Mouse (Mus musculus): ENCODE measurements around the gene Trim8.

Trim8 gene

GRCm38 (mm10) chr19:46524152-46524544 is 22.6 kb downstream of the Trim8 start:
- DNase-seq (ENCODE audit: low read depth), result no peak

DNA sequence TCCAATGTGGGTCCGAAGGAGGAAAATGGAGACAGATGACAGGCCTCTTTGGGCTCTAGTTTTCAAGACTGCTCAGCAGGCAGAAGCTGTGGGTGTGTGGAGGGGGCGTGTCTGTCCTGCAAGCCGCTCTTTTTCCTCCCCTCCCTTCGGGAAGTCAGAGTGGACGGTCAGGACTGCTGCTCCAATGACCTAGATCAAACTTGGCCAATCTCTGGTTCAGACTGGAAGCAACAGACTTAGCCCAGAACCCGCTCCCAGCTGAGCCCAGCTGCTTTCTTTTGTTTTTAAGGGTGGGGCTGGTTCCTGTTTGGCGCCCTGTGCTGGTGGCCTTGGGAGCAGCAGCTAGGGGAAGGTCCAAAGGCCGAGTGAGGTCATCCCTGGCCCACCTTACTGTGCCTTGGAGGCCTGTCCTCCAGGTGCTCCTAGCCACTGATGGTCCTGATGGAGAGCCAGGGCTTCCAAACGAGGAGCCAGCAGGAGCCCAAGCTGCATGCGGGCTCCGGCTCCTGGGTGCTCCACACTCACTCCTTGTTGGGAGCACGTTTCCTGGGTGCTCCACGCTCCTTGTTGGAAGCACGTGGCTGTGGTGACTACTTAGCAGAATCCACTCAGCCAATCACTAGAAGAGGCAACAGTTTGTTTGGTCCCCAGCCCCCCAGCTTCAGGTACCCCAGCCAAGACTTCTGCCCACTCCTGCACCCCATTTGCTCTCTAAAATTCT is 23.3 kb downstream of the Trim8 start:
- DNase-seq (ENCODE audit: low read depth), result no peak

DNA sequence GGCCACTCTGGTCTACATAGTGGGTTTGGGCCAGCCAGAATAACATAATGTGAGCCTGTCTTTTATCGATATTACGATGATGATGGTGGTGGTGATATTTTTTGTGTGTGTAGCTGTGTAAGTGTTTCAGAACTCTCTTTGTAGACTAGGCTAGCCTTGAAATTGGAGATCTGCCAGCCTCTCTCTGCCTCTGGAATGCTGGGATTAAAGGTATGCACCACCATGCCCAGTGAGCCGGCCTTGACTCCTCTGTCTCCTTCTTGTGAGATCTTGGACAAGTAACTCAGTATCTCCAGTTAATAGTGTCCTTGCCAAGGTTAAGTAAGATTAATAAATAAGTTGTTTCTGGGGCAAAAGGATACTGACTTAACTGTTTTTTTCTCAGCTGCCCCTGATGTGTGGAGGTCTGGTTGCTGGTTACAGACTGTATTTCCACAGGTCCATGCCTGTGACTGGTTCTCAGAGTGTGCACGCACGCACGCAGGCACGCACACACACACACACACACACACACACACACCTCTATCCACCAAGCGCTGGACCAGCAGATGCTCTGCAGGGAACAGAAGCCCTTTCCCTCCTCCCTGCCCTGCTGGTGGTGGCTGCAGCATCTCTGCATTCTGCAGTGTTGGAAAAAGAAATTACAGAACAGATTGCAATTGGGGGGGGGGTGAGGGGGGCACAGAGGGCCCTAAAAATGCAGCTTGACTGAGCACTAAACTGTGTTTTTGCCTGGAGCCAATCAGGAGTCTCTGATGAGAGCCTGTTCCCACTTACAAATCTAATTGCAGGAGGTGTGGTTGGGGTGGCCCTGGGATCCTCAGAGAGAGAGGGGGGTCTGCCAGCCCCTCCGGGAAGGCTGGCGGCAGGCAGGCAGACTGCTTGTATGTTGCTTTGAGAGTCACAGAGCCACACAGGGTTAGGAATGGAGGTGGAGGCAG is 24.5 kb downstream of the Trim8 start:
- no peak for DNase-seq (ENCODE audit: low read depth)

GRCm38 (mm10) chr19:46527632-46528528 is 26.4 kb downstream of the Trim8 start:
- DNase-seq (ENCODE audit: low read depth), result no peak

DNA sequence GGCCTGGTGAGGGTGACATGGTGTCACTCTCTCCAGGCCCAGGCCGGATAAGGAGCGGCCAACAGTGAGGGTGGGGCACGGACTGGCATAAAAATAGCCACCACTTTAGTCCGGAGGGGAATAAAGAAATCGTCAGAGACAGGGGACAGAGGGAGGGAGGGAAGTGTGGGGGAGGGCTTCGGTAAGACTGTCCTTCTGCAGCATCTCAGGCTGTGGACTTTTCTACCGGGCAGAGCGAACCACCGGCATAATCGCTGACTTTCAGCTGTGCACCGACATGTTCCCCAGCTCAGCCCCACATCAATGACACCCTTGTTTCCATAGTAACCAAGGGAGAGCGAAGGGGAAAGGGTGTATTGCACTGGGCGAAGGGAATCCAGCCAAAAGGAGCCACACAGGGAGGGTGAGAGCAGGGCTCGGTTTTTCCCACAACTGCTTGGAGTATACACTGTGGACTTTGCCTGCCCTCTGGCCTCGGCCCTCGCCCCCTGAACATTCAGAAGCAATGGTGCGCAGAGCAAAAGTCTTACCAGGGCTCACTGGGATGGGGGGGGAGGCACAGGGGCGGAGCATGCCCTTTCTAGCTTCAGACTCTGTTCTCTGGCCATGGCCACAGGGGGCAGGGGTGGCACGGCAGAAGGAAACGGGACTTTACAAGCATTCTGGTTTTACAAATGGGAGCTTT is 27.2 kb downstream of the Trim8 start:
- DNase-seq (ENCODE audit: low read depth), result no peak

GRCm38 (mm10) chr19:46529601-46530448 is 28.3 kb downstream of the Trim8 start:
- DNase-seq (ENCODE audit: low read depth), result no peak

DNA sequence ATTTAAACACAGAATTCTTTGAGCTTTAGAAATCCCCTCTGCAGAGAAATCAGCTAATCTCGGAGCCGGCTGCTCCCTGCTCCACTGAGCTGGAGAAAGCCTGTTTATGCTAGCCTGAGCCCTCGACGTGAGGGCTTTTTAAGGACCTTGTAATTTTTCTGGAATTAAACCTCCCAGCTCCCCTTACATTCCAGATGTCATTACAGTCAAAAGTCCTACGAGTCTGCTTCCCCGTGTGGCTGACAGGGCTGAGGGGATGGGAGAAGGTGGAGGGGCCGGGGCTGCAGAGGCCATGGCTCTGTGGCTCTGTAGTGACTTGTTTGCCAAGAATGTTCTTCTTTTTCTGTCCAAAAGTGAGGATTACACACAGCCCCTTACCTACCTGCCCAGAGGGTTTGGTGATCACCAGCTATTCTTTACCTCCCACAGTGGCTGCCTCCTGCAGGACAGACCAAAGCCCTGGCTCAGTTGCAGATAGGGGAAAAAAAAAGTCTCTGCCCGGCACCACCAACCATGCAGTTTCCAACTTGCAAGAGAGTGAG is 29.0 kb downstream of the Trim8 start:
- DNase-seq (ENCODE audit: low read depth), result no peak

DNA sequence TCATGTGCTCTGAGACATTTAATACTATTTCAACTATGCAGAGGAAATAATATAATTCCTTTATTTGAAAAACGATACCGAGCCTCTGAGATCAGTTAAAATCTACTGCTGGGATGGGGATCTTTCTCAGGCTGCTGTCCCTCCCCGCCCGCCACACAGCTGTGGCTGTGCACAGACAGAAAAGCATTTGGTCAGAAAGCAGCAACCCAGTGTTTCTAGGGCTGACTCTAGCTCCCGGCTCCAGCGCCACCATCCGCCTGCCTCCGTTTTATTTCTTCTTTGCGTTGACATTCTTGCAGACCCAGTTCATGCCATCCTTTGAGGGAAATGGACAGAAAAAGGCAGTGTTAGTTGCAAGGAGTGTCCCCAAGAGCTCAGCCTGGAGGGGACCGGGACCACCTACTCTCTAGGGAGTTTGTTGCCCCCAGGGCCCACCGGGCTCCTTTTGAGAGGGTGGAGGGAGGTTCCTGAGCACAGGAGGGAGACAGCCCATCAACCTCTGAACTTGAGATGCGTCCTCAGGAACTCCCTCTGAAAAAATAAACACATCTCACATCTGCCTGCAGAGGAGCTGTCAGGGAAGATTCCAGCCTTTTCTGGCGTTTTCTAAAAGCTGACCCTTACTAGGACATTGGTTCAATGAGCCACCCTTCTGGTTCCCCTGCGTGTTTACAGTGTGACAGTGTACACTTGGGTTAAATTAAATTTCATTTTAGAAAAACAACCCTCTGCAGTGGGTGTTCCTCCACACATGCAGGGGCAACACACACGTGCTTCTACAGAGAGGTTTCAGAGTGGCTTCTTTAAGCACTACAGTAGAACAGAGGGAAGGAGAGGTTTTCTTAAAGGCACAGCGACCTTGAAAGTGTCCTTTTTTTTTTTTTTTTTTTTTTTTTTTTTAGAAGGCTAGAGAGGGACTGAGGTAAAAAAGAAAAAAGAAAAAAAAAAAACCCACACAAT is 29.8 kb downstream of the Trim8 start:
- no peak for DNase-seq (ENCODE audit: low read depth)

GRCm38 (mm10) chr19:46532031-46532688 is 30.7 kb downstream of the Trim8 start:
- no peak for DNase-seq (ENCODE audit: low read depth)

GRCm38 (mm10) chr19:46533066-46533465 is 31.6 kb downstream of the Trim8 start:
- no peak for DNase-seq (ENCODE audit: low read depth)

- no peak for DNase-seq (ENCODE audit: low read depth)
Measured at GRCm38 (mm10) chr19:46533525-46533924, 32.0 kb downstream of the Trim8 start.

- DNase-seq (ENCODE audit: low read depth), result no peak
Measured at GRCm38 (mm10) chr19:46534542-46535098, 33.1 kb downstream of the Trim8 start.

GRCm38 (mm10) chr19:46537357-46537756 is 35.9 kb downstream of the Trim8 start:
- DNase-seq (ENCODE audit: low read depth), result no peak

DNA sequence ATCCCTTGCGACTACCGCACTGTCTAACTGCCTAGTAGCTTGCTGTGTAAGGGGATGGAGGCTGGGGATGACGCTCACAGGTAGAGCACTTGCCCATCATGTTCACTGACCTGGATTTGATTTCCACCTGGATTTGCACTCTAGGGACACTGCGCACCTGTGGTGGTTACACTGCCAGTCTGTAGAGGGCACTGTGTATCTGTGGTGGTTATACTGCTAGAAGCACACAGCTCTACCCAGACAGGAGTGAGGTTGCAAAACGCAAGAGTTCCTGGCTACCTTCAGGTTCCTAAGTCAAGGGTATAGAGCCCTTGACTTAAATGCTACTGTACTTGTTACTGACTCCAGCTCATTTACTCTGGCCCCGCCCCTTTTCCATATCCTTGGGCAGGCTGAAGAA is 36.7 kb downstream of the Trim8 start:
- no peak for DNase-seq (ENCODE audit: low read depth)

DNA sequence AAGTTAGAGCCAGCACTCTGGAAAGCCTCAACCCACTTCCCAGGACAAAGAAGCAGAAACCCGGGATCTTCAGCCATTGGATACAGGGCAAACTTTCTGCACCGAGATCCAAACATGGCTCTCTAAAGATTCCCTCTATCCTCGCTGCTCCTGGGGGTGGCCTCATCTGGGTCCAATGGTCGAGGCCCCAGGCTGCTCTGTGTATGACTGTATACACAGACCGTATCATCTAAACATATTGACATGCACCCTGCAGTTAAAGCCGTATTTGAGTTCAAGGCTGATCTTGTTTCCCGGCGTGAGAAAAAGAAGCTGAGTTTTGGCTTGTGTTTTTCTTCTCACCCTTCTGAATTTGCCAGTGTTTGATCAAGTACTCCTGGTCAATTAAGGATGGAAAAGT is 41.2 kb downstream of the Trim8 start:
- no peak for DNase-seq (ENCODE audit: low read depth)

DNA sequence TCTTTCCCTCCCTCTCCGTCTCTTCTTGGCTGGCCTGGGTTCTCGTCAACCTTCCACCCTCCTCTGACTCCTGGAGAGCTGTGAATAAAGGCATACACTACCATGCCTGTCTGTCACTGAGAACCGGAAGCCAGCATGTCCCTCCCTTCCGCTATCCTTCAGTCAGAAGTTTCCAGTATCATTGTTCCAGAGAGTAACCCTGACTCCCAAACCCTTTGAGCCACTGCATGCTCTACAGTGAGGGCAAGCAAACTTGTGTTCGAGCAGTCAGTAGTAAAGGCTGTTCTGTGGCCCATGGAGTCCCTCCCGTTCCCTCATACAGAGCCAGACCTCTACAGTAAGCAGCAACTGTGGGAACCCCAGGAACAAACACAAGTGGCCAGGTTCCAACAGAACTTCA is 46.1 kb downstream of the Trim8 start:
- DNase-seq (ENCODE audit: low read depth), result no peak

- no peak for DNase-seq (ENCODE audit: low read depth)
Measured at GRCm38 (mm10) chr19:46548110-46548509, 46.6 kb downstream of the Trim8 start.

- DNase-seq (ENCODE audit: low read depth), result no peak
Measured at GRCm38 (mm10) chr19:46550385-46550784, 48.9 kb downstream of the Trim8 start.
